Mouse (Mus musculus) heart, postnatal 36 days (tissue): ENCODE measurements around the gene Nfasc. TPM values are rescaled to one million over a fixed set of nuclear protein-coding genes. Genes with fewer than 3 reads are reported as not detected.

Experiments used
- DNase-seq, 2 experiments: peaks; one replicate each; pipeline ENCODE4 v3.0.0; 2021 to 2022
- intact Hi-C: fragments of 180-260 bp; cut with DNase I; formaldehyde crosslinking; loops from one replicate; pipeline ENCODE4 v1.15.1; 2025
- total RNA-seq, 2 experiments: library from RNA; stranded (reverse); gene quantifications; 2 replicates each; pipeline ENCODE4 v1.2.3; 2021

Nfasc gene
- total RNA-seq, 2 experiments from 2014 or later: 0.19 to 0.33 TPM

- intact Hi-C loops: no loop called here
- DNase-seq: no peak
These were observed 149.5 kb downstream of the Nfasc start for GRCm38 (mm10) chr1:132592145-132592544.

GRCm38 (mm10) chr1:132591399-132591930 lies 150.1 kb downstream of the Nfasc start:
- DNase-seq: no peak
- intact Hi-C loops: no loop called here

- intact Hi-C loops: no loop called here
- no peak for DNase-seq
These were observed 154.9 kb downstream of the Nfasc start for GRCm38 (mm10) chr1:132586679-132587201.

- DNase-seq: no peak
- intact Hi-C loops: no loop called here
These were observed 156.2 kb downstream of the Nfasc start for GRCm38 (mm10) chr1:132585376-132585775.

GRCm38 (mm10) chr1:132582998-132583604 lies 158.5 kb downstream of the Nfasc start:
- intact Hi-C loops: no loop called here

GRCm38 (mm10) chr1:132581845-132582839 lies 159.5 kb downstream of the Nfasc start:
- DNase-seq: no peak
- intact Hi-C loops: no loop called here

More at GRCm38 (mm10) chr1:132582998-132583604, 158.5 kb downstream of the Nfasc start:
- DNase-seq: no peak

- intact Hi-C loops: no loop called here
- DNase-seq: no peak
These were observed 161.5 kb downstream of the Nfasc start for GRCm38 (mm10) chr1:132580063-132580462.

- intact Hi-C loops: no loop called here
These were observed 164.8 kb downstream of the Nfasc start for GRCm38 (mm10) chr1:132576845-132577244.

GRCm38 (mm10) chr1:132572851-132573250 lies 168.7 kb downstream of the Nfasc start:
- intact Hi-C loops: no loop called here
- no peak for DNase-seq

More at GRCm38 (mm10) chr1:132576845-132577244, 164.8 kb downstream of the Nfasc start:
- DNase-seq: no peak

- DNase-seq: no peak
- intact Hi-C loops: no loop called here
These were observed 170.0 kb downstream of the Nfasc start for GRCm38 (mm10) chr1:132571613-132572012.

- DNase-seq: no peak
- intact Hi-C loops: no loop called here
These were observed 170.7 kb downstream of the Nfasc start for GRCm38 (mm10) chr1:132570906-132571305.

- DNase-seq: no peak
- intact Hi-C loops: no loop called here
These were observed 171.4 kb downstream of the Nfasc start for GRCm38 (mm10) chr1:132570068-132570780.

- intact Hi-C loops: no loop called here
- DNase-seq: no peak
These were observed 172.1 kb downstream of the Nfasc start for GRCm38 (mm10) chr1:132569516-132569915.

- intact Hi-C loops: no loop called here
- DNase-seq: no peak
These were observed 174.1 kb downstream of the Nfasc start for GRCm38 (mm10) chr1:132567336-132568125.

GRCm38 (mm10) chr1:132565766-132566165 lies 175.8 kb downstream of the Nfasc start:
- no peak for DNase-seq
- intact Hi-C loops: no loop called here

GRCm38 (mm10) chr1:132564946-132565345 lies 176.7 kb downstream of the Nfasc start:
- intact Hi-C loops: no loop called here
- no peak for DNase-seq

GRCm38 (mm10) chr1:132562337-132562795 lies 179.2 kb downstream of the Nfasc start:
- no peak for DNase-seq
- intact Hi-C loops: no loop called here

GRCm38 (mm10) chr1:132560907-132561700 lies 180.5 kb downstream of the Nfasc start:
- DNase-seq: no peak
- intact Hi-C loops: no loop called here

GRCm38 (mm10) chr1:132559045-132559444 lies 182.6 kb downstream of the Nfasc start:
- intact Hi-C loops: no loop called here
- no peak for DNase-seq
